Mouse (Mus musculus) right cerebral cortex, postnatal 14 days (tissue): ENCODE measurements around the gene Slc22a30.
"Not testable (repeated sequence)": the region's sequence is repeated elsewhere in the genome, so short reads cannot be mapped to it uniquely, and the experiment has no call there.

Experiments
- DNase-seq: peaks from one replicate; pipeline ENCODE4 v3.0.0; 2022

The Slc22a30 gene

GRCm38 (mm10) chr19:8405011-8405410 is at the start of gene Slc22a30:
Gene Slc22a30, minus strand, starts transcription at chr19:8405111.
- not testable (repeated sequence) for DNase-seq

GRCm38 (mm10) chr19:8448321-8448720 is 43.4 kb upstream of the Slc22a30 start:
- no peak for DNase-seq

GRCm38 (mm10) chr19:8447516-8447915 is 42.6 kb upstream of the Slc22a30 start:
- no peak for DNase-seq

GRCm38 (mm10) chr19:8431051-8431662 is 26.2 kb upstream of the Slc22a30 start:
- DNase-seq, result no peak

- not testable (repeated sequence) for DNase-seq
Measured at GRCm38 (mm10) chr19:8407290-8408021, 2.5 kb upstream of the Slc22a30 start.
